Mouse (Mus musculus): Measurements from ENCODE around the gene Kif7. TPM values are rescaled to one million over a fixed set of nuclear protein-coding genes. Genes with fewer than 3 reads are reported as not detected.
A peak's percentile ranks its signal among the peaks of the same experiment; 100 is the strongest.

The Kif7 gene
- polyA plus RNA-seq, 1 experiment from 2014 or later = 1.6 TPM

- ATAC-seq = no peak
- Histone ChIP-seq H3K4me1 (ENCODE audit: insufficient read depth, low read depth, low read length) (no peaks in the 10 kb centered on the region), H3K9me3 (ENCODE audit: low read length) (no peaks in the 10 kb centered on the region), H3K27me3 (replicated peaks; ENCODE audit: insufficient read depth, low read length) (no peaks in the 10 kb centered on the region), H3K4me2 (replicated peaks; ENCODE audit: low read depth, low read length) (no peak overlapping the region), H3K9ac (replicated peaks; ENCODE audit: low read depth) (no peak overlapping the region), H3K27ac (ENCODE audit: low read length) (no peak overlapping the region), H3K4me3 (ENCODE audit: low read depth, low read length) (no peak overlapping the region), H3K36me3 (ENCODE audit: insufficient read depth, low read length) (no peaks in the 10 kb centered on the region)
- TF ChIP-seq EP300 (IDR thresholded peaks at IDR 0.05) (no peak), CTCF (IDR thresholded peaks at IDR 0.05) (no peak)
- DNase-seq (ENCODE audit: low spot score) = no peak
- WGBS = 38% methylated on average over 1 of the region's 1 CpGs
Observed at GRCm38 (mm10) chr7:79654586-79654985, 60.9 kb downstream of the Kif7 start.

- TF ChIP-seq EP300 (IDR thresholded peaks at IDR 0.05) (no peak), CTCF (IDR thresholded peaks at IDR 0.05) (no peak)
- ATAC-seq = no peak
Observed at GRCm38 (mm10) chr7:79654185-79654584, 61.3 kb downstream of the Kif7 start.

GRCm38 (mm10) chr7:79649005-79649404 lies 66.5 kb downstream of the Kif7 start:
- 5% methylated on average over 3 of the region's 3 CpGs for WGBS
- Histone ChIP-seq H3K27ac (ENCODE audit: low read length) (no peak overlapping the region), H3K9ac (replicated peaks; ENCODE audit: low read depth) (no peak overlapping the region), H3K9me3 (ENCODE audit: low read length) (no peaks in the 10 kb centered on the region), H3K27me3 (replicated peaks; ENCODE audit: insufficient read depth, low read length) (no peaks in the 10 kb centered on the region), H3K4me3 (ENCODE audit: low read depth, low read length) (no peak overlapping the region), H3K4me2 (replicated peaks; ENCODE audit: low read depth, low read length) (no peak overlapping the region), H3K36me3 (ENCODE audit: insufficient read depth, low read length) (no peaks in the 10 kb centered on the region), H3K4me1 (ENCODE audit: insufficient read depth, low read depth, low read length) (no peaks in the 10 kb centered on the region)
- TF ChIP-seq EP300 (IDR thresholded peaks at IDR 0.05) (no peak), CTCF (IDR thresholded peaks at IDR 0.05) (peak; percentile 78)
- no peak for ATAC-seq
- DNase-seq (ENCODE audit: low spot score) = peak; percentile 55

More at GRCm38 (mm10) chr7:79654185-79654584, 61.3 kb downstream of the Kif7 start:
- no peaks in the 10 kb centered on the region for H3K27me3 ChIP-seq (replicated peaks; ENCODE audit: insufficient read depth, low read length)
- H3K4me3 ChIP-seq (ENCODE audit: low read depth, low read length) = no peak overlapping the region
- no peaks in the 10 kb centered on the region for H3K36me3 ChIP-seq (ENCODE audit: insufficient read depth, low read length)
- no peaks in the 10 kb centered on the region for H3K9me3 ChIP-seq (ENCODE audit: low read length)
- no peak overlapping the region for H3K9ac ChIP-seq (replicated peaks; ENCODE audit: low read depth)
- 70% methylated on average over 1 of the region's 1 CpGs for WGBS
- no peak for DNase-seq (ENCODE audit: low spot score)
- no peak overlapping the region for H3K27ac ChIP-seq (ENCODE audit: low read length)
- no peak overlapping the region for H3K4me2 ChIP-seq (replicated peaks; ENCODE audit: low read depth, low read length)
- no peaks in the 10 kb centered on the region for H3K4me1 ChIP-seq (ENCODE audit: insufficient read depth, low read depth, low read length)

Other genes starting within 250 kb of the Kif7 start
- gene Polg, start 249.4 kb downstream of the Kif7 start, polyA plus RNA-seq (2015; fragmentation: Nextera tagmentation; extraction: Ambion mirVana) = 32.3 and 39.9 TPM in 2 replicates
- gene Rhcg, start 98.1 kb downstream of the Kif7 start, polyA plus RNA-seq (2015; fragmentation: Nextera tagmentation; extraction: Ambion mirVana) = 0.05 TPM in 1 of 2 replicates, not detected in the other
- 0.35 and 0.37 TPM in 2 replicates for gene Ticrr, start 55.5 kb downstream of the Kif7 start, polyA plus RNA-seq (2015; fragmentation: Nextera tagmentation; extraction: Ambion mirVana)
- gene Plin1, start 17.2 kb upstream of the Kif7 start, polyA plus RNA-seq (2015; fragmentation: Nextera tagmentation; extraction: Ambion mirVana) = 0.45 and 0.60 TPM in 2 replicates
- gene Pex11a, start 27.4 kb upstream of the Kif7 start, polyA plus RNA-seq (2015; fragmentation: Nextera tagmentation; extraction: Ambion mirVana) = 17.8 and 23.9 TPM in 2 replicates
- gene Wdr93, start 27.4 kb upstream of the Kif7 start, polyA plus RNA-seq (2015; fragmentation: Nextera tagmentation; extraction: Ambion mirVana) = 1.6 and 2.0 TPM in 2 replicates
- 0.11 and 0.21 TPM in 2 replicates for gene Mesp1, start 78.1 kb upstream of the Kif7 start, polyA plus RNA-seq (2015; fragmentation: Nextera tagmentation; extraction: Ambion mirVana)
- gene Mesp2, start 95.0 kb upstream of the Kif7 start, polyA plus RNA-seq (2015; fragmentation: Nextera tagmentation; extraction: Ambion mirVana) = 0.92 and 0.99 TPM in 2 replicates
- 11.6 TPM in 2 replicates for gene Anpep, start 145.3 kb upstream of the Kif7 start, polyA plus RNA-seq (2015; fragmentation: Nextera tagmentation; extraction: Ambion mirVana)
- 11.8 and 12.0 TPM in 2 replicates for gene Ap3s2, start 204.9 kb upstream of the Kif7 start, polyA plus RNA-seq (2015; fragmentation: Nextera tagmentation; extraction: Ambion mirVana)
- gene Arpin, start 219.6 kb upstream of the Kif7 start, polyA plus RNA-seq (2015; fragmentation: Nextera tagmentation; extraction: Ambion mirVana) = 22.6 and 25.1 TPM in 2 replicates